Mouse (Mus musculus): Measurements from ENCODE around the gene Ripor3. TPM values are rescaled to one million over a fixed set of nuclear protein-coding genes. Genes with fewer than 3 reads are reported as not detected.

Ripor3 gene
- polyA plus RNA-seq, 1 experiment from 2014 or later, result 2.0 TPM

DNA sequence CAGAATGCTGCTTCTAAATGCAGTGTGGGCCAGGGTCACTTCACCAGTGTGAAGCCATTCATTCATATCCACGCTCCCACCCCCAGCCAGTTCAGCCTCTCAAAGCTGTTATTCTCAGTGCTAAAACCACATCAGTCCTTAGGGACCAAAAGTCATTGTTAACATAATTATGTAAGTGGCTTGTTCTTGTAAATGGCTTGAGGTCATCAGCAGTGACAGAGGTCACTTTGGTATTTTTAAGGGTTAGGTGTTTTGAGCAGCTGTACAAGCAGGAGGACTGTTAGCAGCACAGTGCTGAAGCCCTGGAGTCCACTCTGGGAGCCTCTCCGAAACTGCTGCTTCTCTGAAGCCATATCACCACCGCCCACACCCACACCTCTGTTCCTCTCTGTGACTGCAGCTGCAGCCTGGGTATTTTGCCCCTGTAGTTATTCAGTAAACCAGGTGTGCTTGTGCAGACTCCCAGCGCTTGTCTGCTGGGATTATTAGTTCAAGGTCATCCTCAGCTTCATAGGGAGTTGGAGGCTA is 51.0 kb downstream of the Ripor3 start:
- no peak overlapping the region for H3K4me2 ChIP-seq
- no peaks in the 10 kb centered on the region for H3K9me3 ChIP-seq (ENCODE audit: low read depth, low read length)
- DNase-seq, result no peak
- H3K36me3 ChIP-seq (ENCODE audit: insufficient read depth), result peaks cover 10% of the 10 kb centered on the region
- no peak for ATAC-seq (ENCODE audit: insufficient read depth)
- no peak for TF ChIP-seq CTCF (IDR thresholded peaks at IDR 0.05; ENCODE audit: low read depth)
- no peak overlapping the region for H3K4me3 ChIP-seq (ENCODE audit: low read depth, low read length)
- WGBS, result 67% methylated on average over 4 of the region's 4 CpGs
- no peaks in the 10 kb centered on the region for H3K27me3 ChIP-seq (ENCODE audit: insufficient read depth, low read length)
- H3K27ac ChIP-seq (ENCODE audit: low read depth), result peak overlapping the region; percentile 73
- no peak overlapping the region for H3K9ac ChIP-seq
- H3K4me1 ChIP-seq (ENCODE audit: insufficient read depth), result peaks cover 20% of the 10 kb centered on the region

DNA sequence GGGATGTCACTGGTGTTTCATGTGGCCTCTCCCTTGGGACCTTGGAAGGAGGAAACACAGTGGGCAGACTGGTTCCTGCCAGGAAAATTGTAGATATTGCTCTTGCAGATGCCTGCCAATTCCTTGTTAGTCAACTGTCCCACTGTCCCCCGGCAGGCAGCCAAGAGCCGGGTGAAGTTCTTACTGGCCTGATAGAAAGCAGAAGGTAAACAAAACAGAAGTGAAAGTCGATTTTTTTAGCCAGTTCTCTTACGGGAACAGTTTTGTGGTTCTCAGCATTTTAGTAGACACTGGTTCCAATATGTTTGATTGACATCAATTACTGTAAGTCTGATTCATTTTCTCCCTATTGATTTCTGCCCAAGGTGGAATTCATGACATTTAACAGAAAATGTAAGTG is 51.6 kb downstream of the Ripor3 start:
- H3K9me3 ChIP-seq (ENCODE audit: low read depth, low read length), result no peaks in the 10 kb centered on the region
- no peaks in the 10 kb centered on the region for H3K27me3 ChIP-seq (ENCODE audit: insufficient read depth, low read length)
- TF ChIP-seq CTCF (IDR thresholded peaks at IDR 0.05; ENCODE audit: low read depth), result no peak
- peak overlapping the region; percentile 73 for H3K27ac ChIP-seq (ENCODE audit: low read depth)
- peaks cover 20% of the 10 kb centered on the region for H3K4me1 ChIP-seq (ENCODE audit: insufficient read depth)
- WGBS, result 17% methylated on average over 4 of the region's 4 CpGs
- DNase-seq (peak; percentile 89), ATAC-seq (ENCODE audit: insufficient read depth) (no peak)
- H3K4me2 ChIP-seq, result peak overlapping the region; percentile 23; the same call in 1 of the 2 replicates
- H3K4me3 ChIP-seq (ENCODE audit: low read depth, low read length), result no peak overlapping the region
- H3K36me3 ChIP-seq (ENCODE audit: insufficient read depth), result peaks cover 5% of the 10 kb centered on the region
- H3K9ac ChIP-seq, result no peak overlapping the region

DNA sequence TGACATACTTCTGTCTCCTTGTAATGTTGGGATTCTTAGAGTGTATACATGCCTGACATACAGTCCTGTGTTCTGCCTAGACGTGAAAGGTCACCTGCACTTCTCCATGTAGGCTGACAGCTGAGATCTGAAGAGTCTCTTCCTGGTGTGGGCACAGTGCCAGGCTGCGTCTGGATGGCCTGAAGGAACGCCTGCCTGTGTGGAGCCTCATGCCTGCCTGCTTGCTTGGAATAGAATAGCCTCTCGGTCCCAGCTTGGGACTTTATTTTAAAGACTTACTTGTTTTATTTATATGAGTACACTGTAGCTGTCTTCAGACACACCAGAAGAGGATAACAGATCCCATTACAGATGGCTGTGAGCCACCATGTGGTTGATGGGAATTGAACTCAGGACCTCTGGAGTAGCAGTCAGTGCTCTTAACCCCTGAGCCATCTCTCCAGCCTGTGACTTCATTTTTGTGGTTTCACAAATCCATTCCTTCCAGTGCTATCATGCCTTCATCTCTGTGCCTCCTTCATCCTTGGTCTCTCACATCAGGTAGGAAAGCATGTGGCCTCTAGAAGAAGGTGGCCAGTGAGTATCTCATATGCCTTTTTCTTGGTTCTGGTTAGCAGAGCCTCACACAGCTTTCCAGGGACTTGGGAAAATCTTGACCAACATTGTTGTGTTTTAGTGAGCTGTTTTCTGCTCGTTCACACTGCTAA is 52.2 kb downstream of the Ripor3 start:
- Histone ChIP-seq H3K4me1 (ENCODE audit: insufficient read depth) (peaks cover 20% of the 10 kb centered on the region), H3K9ac (peak overlapping the region; percentile 9; the same call in 1 of the 2 replicates), H3K27me3 (ENCODE audit: insufficient read depth, low read length) (no peaks in the 10 kb centered on the region), H3K36me3 (ENCODE audit: insufficient read depth) (0 out of 2 replicates have a peak, but pooled peaks cover 3% of the 10 kb centered on the region), H3K9me3 (ENCODE audit: low read depth, low read length) (no peaks in the 10 kb centered on the region), H3K27ac (ENCODE audit: low read depth) (peak overlapping the region; percentile 73), H3K4me2 (peak overlapping the region; percentile 23; the same call in 1 of the 2 replicates), H3K4me3 (ENCODE audit: low read depth, low read length) (no peak overlapping the region)
- DNase-seq, result peak; percentile 65
- WGBS, result 19% methylated on average over 5 of the region's 5 CpGs
- TF ChIP-seq CTCF (IDR thresholded peaks at IDR 0.05; ENCODE audit: low read depth), result no peak
- ATAC-seq (ENCODE audit: insufficient read depth), result peak; percentile 36

DNA sequence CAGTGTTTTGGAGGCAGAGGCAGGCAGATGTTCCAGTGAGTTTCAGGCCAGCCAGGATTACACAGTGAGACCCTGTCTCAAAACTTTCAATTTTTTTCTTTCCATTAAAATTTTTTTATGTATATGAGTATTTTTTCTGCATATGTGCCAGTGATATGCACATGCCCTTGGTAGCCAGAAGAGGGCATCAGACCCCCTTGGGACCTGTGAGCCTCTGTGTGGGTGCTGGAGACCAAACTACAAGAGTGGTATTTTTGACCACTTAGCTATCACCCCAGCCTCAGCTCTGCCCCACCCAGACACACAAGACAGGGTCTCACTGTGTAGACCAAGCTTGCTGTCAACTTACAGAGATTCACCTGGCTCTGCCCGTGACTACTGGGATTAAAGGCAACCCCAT is 52.9 kb downstream of the Ripor3 start:
- 85% methylated on average over 1 of the region's 1 CpGs for WGBS
- Histone ChIP-seq H3K4me2 (no peak overlapping the region), H3K27ac (ENCODE audit: low read depth) (no peak overlapping the region; the same call in 1 of the 2 replicates), H3K27me3 (ENCODE audit: insufficient read depth, low read length) (no peaks in the 10 kb centered on the region), H3K4me1 (ENCODE audit: insufficient read depth) (peaks cover 17% of the 10 kb centered on the region), H3K36me3 (ENCODE audit: insufficient read depth) (0 out of 2 replicates have a peak, but pooled peaks cover 3% of the 10 kb centered on the region), H3K9ac (no peak overlapping the region; the same call in 1 of the 2 replicates), H3K4me3 (ENCODE audit: low read depth, low read length) (no peak overlapping the region), H3K9me3 (ENCODE audit: low read depth, low read length) (no peaks in the 10 kb centered on the region)
- DNase-seq (no peak), ATAC-seq (ENCODE audit: insufficient read depth) (no peak)
- peak; percentile 53 for TF ChIP-seq CTCF (IDR thresholded peaks at IDR 0.05; ENCODE audit: low read depth)

DNA sequence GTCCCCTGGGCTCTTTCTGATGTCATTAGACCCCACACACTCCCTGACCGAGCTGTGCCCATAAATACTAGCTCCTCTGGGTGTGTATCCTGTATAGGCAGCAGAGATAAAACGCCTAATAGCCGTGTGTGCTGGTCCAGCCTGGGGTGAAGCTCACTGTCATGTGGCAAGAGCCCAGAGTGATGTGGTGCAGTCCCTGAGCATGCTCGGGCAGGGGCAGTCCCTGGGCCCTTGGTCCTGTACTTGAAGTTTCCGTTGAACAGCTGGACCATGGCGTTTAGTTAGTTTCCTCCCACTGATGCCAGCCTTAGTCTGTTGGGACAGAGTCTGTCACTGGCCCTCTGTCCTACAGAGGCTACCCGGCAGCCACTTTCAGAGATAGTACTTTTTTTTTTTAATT is 55.5 kb downstream of the Ripor3 start:
- no peak overlapping the region for H3K9ac ChIP-seq
- no peaks in the 10 kb centered on the region for H3K27me3 ChIP-seq (ENCODE audit: insufficient read depth, low read length)
- H3K27ac ChIP-seq (ENCODE audit: low read depth), result no peak overlapping the region
- ATAC-seq (ENCODE audit: insufficient read depth) (no peak), DNase-seq (no peak)
- H3K4me3 ChIP-seq (ENCODE audit: low read depth, low read length), result no peak overlapping the region
- H3K36me3 ChIP-seq (ENCODE audit: insufficient read depth), result 0 out of 2 replicates have a peak, but pooled peaks cover 3% of the 10 kb centered on the region
- no peaks in the 10 kb centered on the region for H3K9me3 ChIP-seq (ENCODE audit: low read depth, low read length)
- no peak overlapping the region for H3K4me2 ChIP-seq
- WGBS, result 74% methylated on average over 7 of the region's 7 CpGs
- peaks cover 17% of the 10 kb centered on the region for H3K4me1 ChIP-seq (ENCODE audit: insufficient read depth)
- TF ChIP-seq CTCF (IDR thresholded peaks at IDR 0.05; ENCODE audit: low read depth), result no peak

DNA sequence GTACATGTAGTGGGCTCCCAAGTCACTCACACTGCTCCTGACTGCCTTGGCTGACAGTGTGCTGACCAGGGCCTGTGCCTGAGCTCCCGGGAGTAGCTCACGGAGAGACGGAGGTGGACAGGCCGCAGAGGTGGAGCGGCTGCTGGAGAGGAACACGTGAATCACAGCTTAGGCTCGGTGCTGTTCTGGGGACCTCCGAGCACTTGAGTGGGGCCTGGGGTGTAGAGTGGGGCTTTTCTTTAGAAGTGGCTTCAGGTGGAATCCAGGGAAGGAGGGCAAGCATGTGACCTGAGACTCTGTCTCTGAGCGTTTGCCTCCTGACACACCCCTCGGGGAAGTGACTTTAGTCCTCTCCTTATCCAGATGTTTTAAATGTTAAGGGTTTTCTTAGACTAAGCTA is 56.6 kb downstream of the Ripor3 start:
- TF ChIP-seq CTCF (IDR thresholded peaks at IDR 0.05; ENCODE audit: low read depth), result no peak
- peaks cover 12% of the 10 kb centered on the region for H3K4me1 ChIP-seq (ENCODE audit: insufficient read depth)
- ATAC-seq (ENCODE audit: insufficient read depth), result no peak
- H3K27me3 ChIP-seq (ENCODE audit: insufficient read depth, low read length), result no peaks in the 10 kb centered on the region
- no peak overlapping the region for H3K4me3 ChIP-seq (ENCODE audit: low read depth, low read length)
- 0 out of 2 replicates have a peak, but pooled peaks cover 3% of the 10 kb centered on the region for H3K36me3 ChIP-seq (ENCODE audit: insufficient read depth)
- H3K9ac ChIP-seq, result no peak overlapping the region
- no peak overlapping the region for H3K4me2 ChIP-seq
- H3K27ac ChIP-seq (ENCODE audit: low read depth), result 0 out of 2 replicates have a peak overlapping the region, but pooled peaks have one; percentile 36
- 70% methylated on average over 10 of the region's 10 CpGs for WGBS
- DNase-seq, result no peak
- H3K9me3 ChIP-seq (ENCODE audit: low read depth, low read length), result no peaks in the 10 kb centered on the region

All from lung, embryonic 14.5 days (tissue).